Mouse (Mus musculus) forebrain, embryonic 14.5 days (tissue): ENCODE results near the gene Acp5. TPM values are rescaled to one million over a fixed set of nuclear protein-coding genes. Genes with fewer than 3 reads are reported as not detected.
A peak's percentile ranks its signal among the peaks of the same experiment; 100 is the strongest.

Experiments used
- ATAC-seq: fragments of 200-750 bp; cut with Nextera tagmentation; 2 replicates; pipeline ENCODE4 v1.8.0; 2017; ENCODE audit warnings: mild to moderate bottlenecking, moderate library complexity
- DNase-seq: peaks from one replicate; pipeline ENCODE4 v3.0.0-alpha.2; 2015; ENCODE audit warnings: low spot score
- H3K27ac ChIP-seq: fragments of 300-500 bp; sonication (generic); 2 replicates; pipeline ENCODE4 v1.5.1; 2014; ENCODE audit warnings: low read depth, mild to moderate bottlenecking, control low read depth, low read length, moderate library complexity
- H3K27me3 ChIP-seq: fragments of 300-500 bp; sonication (generic); replicated peaks from 2 replicates; pipeline ENCODE4 v1.6.1; 2014; ENCODE audit warnings: low read length, control low read depth, mixed read lengths; ENCODE audit not compliant: control insufficient read depth, insufficient read depth
- H3K36me3 ChIP-seq: fragments of 300-500 bp; sonication (generic); 2 replicates; pipeline ENCODE4 v1.6.1; 2014; ENCODE audit warnings: low read length, control low read depth; ENCODE audit not compliant: control insufficient read depth, insufficient read depth
- H3K4me1 ChIP-seq: fragments of 300-500 bp; sonication (generic); 2 replicates; pipeline ENCODE4 v1.6.1; 2014; ENCODE audit warnings: antibody characterized with exemption, low read length, control low read depth; ENCODE audit not compliant: control insufficient read depth, insufficient read depth
- H3K4me2 ChIP-seq: fragments of 300-500 bp; sonication (generic); 2 replicates; pipeline ENCODE4 v1.6.1; 2014; ENCODE audit warnings: mild to moderate bottlenecking, control low read depth, low read length
- H3K4me3 ChIP-seq: fragments of 300-500 bp; sonication (generic); 2 replicates; pipeline ENCODE4 v1.5.1; 2014; ENCODE audit warnings: low read depth, low read length, control low read depth
- H3K9ac ChIP-seq: fragments of 300-500 bp; sonication (generic); 2 replicates; pipeline ENCODE4 v1.6.1; 2014; ENCODE audit warnings: mild to moderate bottlenecking, low read length, control low read depth, moderate library complexity
- H3K9me3 ChIP-seq: fragments of 300-500 bp; sonication (generic); replicated peaks from 2 replicates; pipeline ENCODE4 v1.6.1; 2016; ENCODE audit warnings: low read length, control low read depth, mixed read lengths; ENCODE audit not compliant: control insufficient read depth
- WGBS: fragments of 180-500 bp; shearing (Covaris S2); extraction: QIAGEN DNeasy Blood & Tissue Kit; methylation state at CpG from one replicate; pipeline ENCODE4 v1.1.7; 2014; 5-methylcytosine and 5-hydroxymethylcytosine counted together
- polyA plus RNA-seq: library from polyadenylated mRNA; unstranded; fragments of >200 nt; fragmentation: Nextera tagmentation; extraction: Ambion mirVana; gene quantifications from 2 replicates; pipeline ENCODE4 v1.2.1, GENCODE M21; 2014

Acp5 gene
- 0.38 and 0.42 TPM in 2 replicates for polyA plus RNA-seq

- Histone ChIP-seq H3K36me3 (no peaks in the 10 kb centered on the region), H3K4me1 (no peaks in the 10 kb centered on the region), H3K4me2 (no peak within 1 kb of the TSS), H3K27me3 (peaks cover 12% of the 10 kb centered on the region; the same call in 1 of the 2 replicates), H3K9me3 (no peaks in the 10 kb centered on the region), H3K4me3 (no peak within 1 kb of the TSS), H3K9ac (no peak within 1 kb of the TSS), H3K27ac (no peak within 1 kb of the TSS)
- ATAC-seq, result no peak
- DNase-seq, result no peak
- 79% methylated on average over 7 of the region's 7 CpGs for WGBS
Observed at GRCm38 (mm10) chr9:22135644-22136390, at the start of gene Acp5. TSS of gene Acp5 (minus strand) at chr9:22135711.

GRCm38 (mm10) chr9:22172318-22172717 lies 36.8 kb upstream of the Acp5 start:
- no peak overlapping the region for H3K27ac ChIP-seq
- DNase-seq (no peak), ATAC-seq (no peak)
- no peaks in the 10 kb centered on the region for H3K9me3 ChIP-seq
- H3K9ac ChIP-seq, result no peak overlapping the region
- H3K27me3 ChIP-seq, result no peaks in the 10 kb centered on the region
- H3K36me3 ChIP-seq, result no peaks in the 10 kb centered on the region
- H3K4me1 ChIP-seq, result no peaks in the 10 kb centered on the region
- 86% methylated on average over 4 of the region's 4 CpGs for WGBS
- H3K4me2 ChIP-seq, result no peak overlapping the region
- H3K4me3 ChIP-seq, result no peak overlapping the region

- Histone ChIP-seq H3K9me3 (no peaks in the 10 kb centered on the region), H3K4me1 (no peaks in the 10 kb centered on the region), H3K4me3 (no peak overlapping the region), H3K36me3 (no peaks in the 10 kb centered on the region), H3K27me3 (no peaks in the 10 kb centered on the region), H3K9ac (no peak overlapping the region), H3K27ac (no peak overlapping the region), H3K4me2 (no peak overlapping the region)
- ATAC-seq, result no peak
- DNase-seq, result no peak
- WGBS, result 90% methylated on average over 11 of the region's 11 CpGs
Observed at GRCm38 (mm10) chr9:22169327-22169726, 33.8 kb upstream of the Acp5 start.

GRCm38 (mm10) chr9:22167751-22168150 lies 32.2 kb upstream of the Acp5 start:
- H3K27ac ChIP-seq, result no peak overlapping the region
- H3K9me3 ChIP-seq, result no peaks in the 10 kb centered on the region
- no peaks in the 10 kb centered on the region for H3K4me1 ChIP-seq
- 93% methylated on average over 4 of the region's 4 CpGs for WGBS
- ATAC-seq (no peak), DNase-seq (no peak)
- no peaks in the 10 kb centered on the region for H3K27me3 ChIP-seq
- H3K36me3 ChIP-seq, result no peaks in the 10 kb centered on the region
- H3K4me3 ChIP-seq, result no peak overlapping the region
- H3K9ac ChIP-seq, result no peak overlapping the region
- H3K4me2 ChIP-seq, result no peak overlapping the region

GRCm38 (mm10) chr9:22166686-22167085 lies 31.2 kb upstream of the Acp5 start:
- Histone ChIP-seq H3K4me3 (no peak overlapping the region), H3K27ac (no peak overlapping the region), H3K36me3 (no peaks in the 10 kb centered on the region), H3K27me3 (no peaks in the 10 kb centered on the region), H3K4me2 (no peak overlapping the region), H3K9me3 (no peaks in the 10 kb centered on the region), H3K9ac (no peak overlapping the region), H3K4me1 (no peaks in the 10 kb centered on the region)
- ATAC-seq (no peak), DNase-seq (no peak)
- WGBS, result 90% methylated on average over 10 of the region's 10 CpGs

DNA sequence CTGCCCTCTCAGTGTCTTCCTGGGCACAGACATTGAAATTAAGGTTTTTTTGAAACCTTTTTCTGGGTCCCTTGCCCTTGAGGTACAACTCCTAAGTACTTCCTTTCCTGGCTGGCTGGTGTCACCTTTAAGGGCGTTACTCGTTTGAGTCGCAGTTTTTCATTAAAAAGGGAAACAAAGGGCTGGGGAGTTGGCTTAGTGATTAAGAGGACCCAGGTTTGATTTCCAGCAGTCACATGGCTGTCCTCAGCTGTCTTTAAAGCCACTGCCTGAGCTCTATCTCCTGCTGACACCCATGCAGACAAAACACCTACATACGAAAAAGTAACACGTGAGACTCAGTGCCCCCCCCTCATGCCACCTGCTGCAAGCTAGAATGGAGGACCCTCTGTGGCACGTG lies 30.5 kb upstream of the Acp5 start:
- Histone ChIP-seq H3K9ac (no peak overlapping the region), H3K4me3 (no peak overlapping the region), H3K27me3 (no peaks in the 10 kb centered on the region), H3K4me1 (no peaks in the 10 kb centered on the region), H3K4me2 (no peak overlapping the region), H3K36me3 (no peaks in the 10 kb centered on the region), H3K9me3 (no peaks in the 10 kb centered on the region), H3K27ac (no peak overlapping the region)
- no peak for ATAC-seq
- 55% methylated on average over 6 of the region's 6 CpGs for WGBS
- no peak for DNase-seq

DNA sequence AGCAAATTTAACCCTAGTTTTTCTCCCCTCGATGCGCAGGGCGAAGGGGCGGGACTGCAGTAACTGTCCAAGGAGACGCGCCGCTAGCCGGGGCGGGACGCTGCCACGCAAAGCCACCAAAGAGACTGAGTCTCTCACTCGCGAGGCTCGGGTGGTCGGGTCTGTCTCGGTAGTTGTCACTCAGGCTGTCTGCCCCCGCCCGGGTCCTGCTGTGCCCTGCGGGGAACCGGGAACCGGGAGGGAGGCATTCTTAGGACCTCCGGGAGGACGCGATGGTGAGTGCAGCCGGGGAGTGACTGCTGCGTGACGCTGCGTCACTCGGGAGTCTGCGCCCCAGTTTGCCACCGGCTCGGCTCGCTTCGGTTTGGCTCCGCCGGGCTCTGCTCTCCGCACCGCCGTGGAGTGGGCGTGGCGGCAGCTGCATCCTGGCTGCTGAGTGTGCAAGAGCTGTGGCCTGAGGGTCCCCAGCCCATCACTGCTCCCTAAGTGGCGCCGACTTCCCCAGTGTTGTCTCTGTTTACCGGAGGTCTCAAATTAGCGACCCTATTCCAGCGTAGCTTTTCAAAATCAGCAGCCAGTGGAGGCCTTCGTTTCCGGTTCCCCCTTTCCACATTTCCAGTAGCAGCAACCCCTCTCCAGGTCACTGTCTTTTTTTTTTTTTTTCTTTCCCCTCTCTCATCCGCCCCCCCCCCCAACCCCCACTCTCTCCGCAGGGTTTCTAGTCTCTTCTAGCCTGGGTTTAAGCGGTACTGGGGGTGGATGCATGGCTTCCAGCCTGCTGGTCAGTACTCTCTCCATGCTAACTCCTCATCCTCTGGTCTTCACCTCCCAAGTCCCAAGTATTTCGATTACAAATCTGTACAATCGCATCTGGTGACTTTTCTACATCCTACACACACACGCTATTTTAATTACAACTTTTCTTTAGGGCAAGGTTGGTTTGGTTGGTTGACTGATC lies 29.5 kb upstream of the Acp5 start:
- Histone ChIP-seq H3K9ac (peak overlapping the region; percentile 75), H3K27me3 (no peaks in the 10 kb centered on the region), H3K27ac (peak overlapping the region; percentile 55; the same call in 1 of the 2 replicates), H3K36me3 (no peaks in the 10 kb centered on the region), H3K4me3 (peak overlapping the region; percentile 56), H3K4me2 (peak overlapping the region; percentile 85), H3K9me3 (no peaks in the 10 kb centered on the region), H3K4me1 (no peaks in the 10 kb centered on the region)
- DNase-seq (peak; percentile 74), ATAC-seq (peak; percentile 91)
- 2% methylated on average over 53 of the region's 54 CpGs for WGBS

GRCm38 (mm10) chr9:22162912-22163311 lies 27.4 kb upstream of the Acp5 start:
- 91% methylated on average over 7 of the region's 7 CpGs for WGBS
- no peak for DNase-seq

More at GRCm38 (mm10) chr9:22162912-22163311, 27.4 kb upstream of the Acp5 start:
- Histone ChIP-seq H3K4me1 (peaks cover under 1% of the 10 kb centered on the region; the same call in 1 of the 2 replicates), H3K9ac (no peak overlapping the region), H3K4me3 (no peak overlapping the region), H3K9me3 (no peaks in the 10 kb centered on the region), H3K4me2 (no peak overlapping the region), H3K27me3 (no peaks in the 10 kb centered on the region), H3K27ac (no peak overlapping the region), H3K36me3 (no peaks in the 10 kb centered on the region; the same call in 1 of the 2 replicates)
- no peak for ATAC-seq
